Mouse (Mus musculus) erythroblast, embryonic 14.5 days (primary cell): ENCODE results near the gene Clic4.

Experiments
- GATA1 ChIP-seq: IDR thresholded peaks from 2 replicates; pipeline ENCODE4 v1.6.1; 2012; ENCODE audit warnings: low read length, inconsistent platforms, mixed read lengths
- TAL1 ChIP-seq: IDR thresholded peaks from 3 replicates; pipeline ENCODE4 v1.6.1; 2012; ENCODE audit warnings: low read length, inconsistent platforms, mixed read lengths

GRCm38 (mm10) chr4:135310371-135310770 lies 37.8 kb upstream of the Clic4 start:
- no peak for TF ChIP-seq TAL1
- no peak for TF ChIP-seq GATA1
